Mouse (Mus musculus): ENCODE measurements around the gene Lta. TPM values are rescaled to one million over a fixed set of nuclear protein-coding genes. Genes with fewer than 3 reads are reported as not detected.

The Lta gene
- total and polyA plus RNA-seq, 3 experiments = 0.24 TPM; not detected in 2

DNA sequence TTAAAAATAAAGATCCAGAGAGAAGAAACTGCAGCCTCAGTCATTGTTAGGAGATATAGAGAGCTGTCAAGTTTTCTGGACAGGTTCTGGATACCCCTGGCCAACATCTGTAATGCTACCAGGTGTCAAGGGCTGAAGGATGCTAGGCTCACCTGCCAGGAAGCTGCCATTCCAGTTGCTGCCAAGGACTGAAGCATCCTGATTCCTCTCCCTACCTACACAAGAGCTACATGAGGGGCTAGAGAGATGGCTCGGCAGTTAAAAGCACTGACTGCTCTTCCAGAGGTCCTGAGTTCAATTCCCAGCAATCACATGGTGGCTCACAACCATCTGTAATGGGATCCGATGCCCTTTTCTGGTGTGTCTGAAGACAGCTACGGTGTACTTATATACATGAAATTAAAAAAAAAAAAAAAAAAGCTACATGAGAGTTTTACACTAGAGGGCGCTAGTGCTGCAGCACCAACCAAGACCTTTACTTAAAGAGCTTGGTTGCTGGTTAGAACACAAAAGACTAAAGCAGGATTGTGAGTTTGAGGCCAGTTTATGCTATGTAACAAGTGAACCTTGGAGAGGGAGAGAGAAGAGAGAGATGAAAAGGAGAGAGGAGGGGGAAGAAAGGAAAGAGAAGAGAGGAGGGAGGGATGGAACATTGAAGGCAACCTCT lies 36.5 kb downstream of the Lta start:
- peak; percentile 89 for DNase-seq (ENCODE audit: low read depth, low spot score)
- TF ChIP-seq EP300 (IDR thresholded peaks at IDR 0.05; ENCODE audit: low read depth in 1 of 2, low read length in 2 of 2) = no peak
- TF ChIP-seq USF2 (IDR thresholded peaks at IDR 0.05; ENCODE audit: borderline replicate concordance in 1 of 2, insufficient read depth in 1 of 2, low read depth in 1 of 2, low read length in 2 of 2) = no peak
- TF ChIP-seq ETS1 (IDR thresholded peaks at IDR 0.05; ENCODE audit: low read depth, low read length) = no peak
- no peak for TF ChIP-seq GATA1 (IDR thresholded peaks at IDR 0.05; ENCODE audit: low read depth, low read length)
- peak; percentile 15; the same call in 1 of the 2 replicates for TF ChIP-seq JUND (IDR thresholded peaks at IDR 0.05; ENCODE audit: low read depth, low read length)
- TF ChIP-seq SIN3A (IDR thresholded peaks at IDR 0.05; ENCODE audit: low read length) = peak; percentile 68; the same call in 1 of the 2 replicates
- TF ChIP-seq HCFC1 (IDR thresholded peaks at IDR 0.05; ENCODE audit: low read depth, low read length) = peak; percentile 61
- peak; percentile 87 for TF ChIP-seq RAD21 (IDR thresholded peaks at IDR 0.05; ENCODE audit: low read depth, low read length)
- no peak for TF ChIP-seq POLR2A (IDR thresholded peaks at IDR 0.05; ENCODE audit: control insufficient read depth in 1 of 2, insufficient read depth in 1 of 2, low read depth in 1 of 2, low read length in 2 of 2, poor library complexity in 1 of 2)
- TF ChIP-seq CTCF (IDR thresholded peaks at IDR 0.05 in 2 of 3, conservative IDR thresholded peaks at IDR 0.05 in 1 of 3; ENCODE audit: control insufficient read depth in 1 of 3, insufficient read depth in 1 of 3, low read depth in 2 of 3, low read length in 3 of 3, poor library complexity in 1 of 3, severe bottlenecking in 1 of 3) = peak; percentile 53 to 85 (median 61)
- TF ChIP-seq UBTF (IDR thresholded peaks at IDR 0.05; ENCODE audit: borderline replicate concordance, insufficient read depth, low read depth, low read length) = no peak
- no peak for TF ChIP-seq GABPA (IDR thresholded peaks at IDR 0.05; ENCODE audit: low read depth, low read length)
- no peak for TF ChIP-seq CHD1 (IDR thresholded peaks at IDR 0.05; ENCODE audit: low read depth, low read length)
- TF ChIP-seq USF1 (IDR thresholded peaks at IDR 0.05; ENCODE audit: low read depth, low read length) = no peak
- no peak for TF ChIP-seq BHLHE40 (IDR thresholded peaks at IDR 0.05; ENCODE audit: borderline replicate concordance, low read depth, low read length)
- no peak for TF ChIP-seq POLR2AphosphoS2 (IDR thresholded peaks at IDR 0.05; ENCODE audit: low read length)
- no peak for TF ChIP-seq MAX (IDR thresholded peaks at IDR 0.05; ENCODE audit: low read length)
- TF ChIP-seq TAL1 (IDR thresholded peaks at IDR 0.05; ENCODE audit: low read length) = no peak
- TF ChIP-seq NRF1 (IDR thresholded peaks at IDR 0.05; ENCODE audit: insufficient read depth, low read depth, low read length, poor library complexity, severe bottlenecking) = no peak
- no peak for TF ChIP-seq POLR2AphosphoS5 (IDR thresholded peaks at IDR 0.05; ENCODE audit: borderline replicate concordance, low read depth, low read length)
- TF ChIP-seq MAZ (IDR thresholded peaks at IDR 0.05; ENCODE audit: low read depth, low read length) = 0 out of 2 replicates have a peak, but pooled peaks have one; percentile 43
- TF ChIP-seq RCOR1 (IDR thresholded peaks at IDR 0.05; ENCODE audit: low read depth, low read length) = no peak
- no peak for TF ChIP-seq CHD2 (IDR thresholded peaks at IDR 0.05; ENCODE audit: low read length)
- TF ChIP-seq MEF2A (IDR thresholded peaks at IDR 0.05; ENCODE audit: extremely low read depth, insufficient replicate concordance, low read depth, low read length, poor library complexity, severe bottlenecking) = no peak
- TF ChIP-seq ELF1 (IDR thresholded peaks at IDR 0.05; ENCODE audit: low read depth, low read length) = no peak
- peak; percentile 47; the same call in 1 of the 2 replicates for TF ChIP-seq ZKSCAN1 (IDR thresholded peaks at IDR 0.05; ENCODE audit: low read depth, low read length)
- no peak for TF ChIP-seq TCF12 (IDR thresholded peaks at IDR 0.05; ENCODE audit: low read depth, low read length)
- peak; percentile 98 for TF ChIP-seq ZNF384 (IDR thresholded peaks at IDR 0.05; ENCODE audit: low read depth, low read length)
- no peak for TF ChIP-seq MXI1 (IDR thresholded peaks at IDR 0.05; ENCODE audit: low read depth, low read length)
- TF ChIP-seq MYB (IDR thresholded peaks at IDR 0.05; ENCODE audit: low read depth, low read length) = no peak
- TF ChIP-seq TBP (IDR thresholded peaks at IDR 0.05; ENCODE audit: low read depth, low read length) = no peak
- TF ChIP-seq NELFE (IDR thresholded peaks at IDR 0.05; ENCODE audit: low read depth, low read length) = no peak
- no peak for TF ChIP-seq E2F4 (IDR thresholded peaks at IDR 0.05; ENCODE audit: borderline replicate concordance, low read depth, low read length)
- no peak for TF ChIP-seq MAFK (IDR thresholded peaks at IDR 0.05; ENCODE audit: borderline replicate concordance, low read depth, low read length)
- peak; percentile 90 for TF ChIP-seq SMC3 (IDR thresholded peaks at IDR 0.05; ENCODE audit: low read depth, low read length)
- TF ChIP-seq MYC (IDR thresholded peaks at IDR 0.05; ENCODE audit: low read depth, low read length) = peak; percentile 66
- no peak for TF ChIP-seq KAT2A (conservative IDR thresholded peaks at IDR 0.05; ENCODE audit: low read depth, low read length)

More for the DNA sequence above, 36.5 kb downstream of the Lta start:
- Histone ChIP-seq H3K36me3 (ENCODE audit: control insufficient read depth in 1 of 2, insufficient read depth in 2 of 2, low read length in 2 of 2) (peaks cover 0 to 9% of the 10 kb centered on the region in 2 experiments; a peak in 2 of 4 replicates), H3K27me3 (ENCODE audit: control insufficient read depth in 1 of 2, insufficient read depth in 2 of 2, low read length in 2 of 2) (no peaks in the 10 kb centered on the region), H3K4me1 (ENCODE audit: control insufficient read depth in 1 of 2, insufficient read depth in 2 of 2, low read length in 2 of 2) (peaks cover 6 to 23% of the 10 kb centered on the region in 2 experiments), H3K4me3 (ENCODE audit: control insufficient read depth in 1 of 2, insufficient read depth in 1 of 2, low read depth in 2 of 2, low read length in 2 of 2) (no peak overlapping the region), H3K9me3 (replicated peaks; ENCODE audit: insufficient read depth, low read length) (no peaks in the 10 kb centered on the region), H3K27ac (ENCODE audit: control insufficient read depth, low read depth, low read length) (no peak overlapping the region), H3K79me2 (ENCODE audit: control insufficient read depth, insufficient read depth, low read length, poor library complexity) (peaks cover 13% of the 10 kb centered on the region), H3K9ac (ENCODE audit: control insufficient read depth, low read depth, low read length, poor library complexity, severe bottlenecking) (no peak overlapping the region)
